Mouse (Mus musculus): Measurements from ENCODE around the gene Aldh6a1. TPM values are rescaled to one million over a fixed set of nuclear protein-coding genes. Genes with fewer than 3 reads are reported as not detected.

Aldh6a1 gene
- polyA plus RNA-seq (2015; fragmentation: Nextera tagmentation; extraction: Ambion mirVana): 16.0 and 17.3 TPM in 2 replicates

- peak; percentile 100 for DNase-seq (ENCODE audit: low spot score)
Observed at GRCm38 (mm10) chr12:84450718-84451646, at the start of gene Aldh6a1, which contains the start of gene Lin52. Gene Aldh6a1 (minus strand): TSS chr12:84451004. Gene Lin52 (plus strand): TSS chr12:84451422.

DNA sequence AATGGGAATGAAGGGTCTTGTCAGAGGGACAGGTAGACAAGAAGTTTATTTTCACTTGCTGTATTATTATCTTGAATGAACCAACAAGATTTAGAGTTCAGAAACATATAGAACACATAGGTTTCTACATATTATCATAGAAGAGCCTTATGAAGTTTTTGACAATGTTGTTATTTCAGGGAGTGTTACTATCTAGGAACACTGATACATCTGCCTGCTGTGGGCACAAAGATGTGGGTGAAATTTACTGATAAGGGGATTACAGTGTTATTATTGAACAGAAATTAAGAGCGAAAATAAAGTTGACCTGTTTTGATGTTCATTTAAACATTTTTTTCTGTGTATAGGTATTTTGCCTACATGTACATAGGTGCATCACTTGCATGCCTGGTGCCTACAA lies 46.0 kb upstream of the Aldh6a1 start:
- no peak for DNase-seq (ENCODE audit: low spot score)

- no peak for DNase-seq (ENCODE audit: low spot score)
Observed at GRCm38 (mm10) chr12:84487324-84488056, 36.7 kb upstream of the Aldh6a1 start.

GRCm38 (mm10) chr12:84482778-84483585 lies 32.2 kb upstream of the Aldh6a1 start:
- no peak for DNase-seq (ENCODE audit: low spot score)

- DNase-seq (ENCODE audit: low spot score): no peak
Observed at GRCm38 (mm10) chr12:84481251-84481650, 30.4 kb upstream of the Aldh6a1 start.

GRCm38 (mm10) chr12:84478937-84479336 lies 28.1 kb upstream of the Aldh6a1 start:
- DNase-seq (ENCODE audit: low spot score): no peak

DNA sequence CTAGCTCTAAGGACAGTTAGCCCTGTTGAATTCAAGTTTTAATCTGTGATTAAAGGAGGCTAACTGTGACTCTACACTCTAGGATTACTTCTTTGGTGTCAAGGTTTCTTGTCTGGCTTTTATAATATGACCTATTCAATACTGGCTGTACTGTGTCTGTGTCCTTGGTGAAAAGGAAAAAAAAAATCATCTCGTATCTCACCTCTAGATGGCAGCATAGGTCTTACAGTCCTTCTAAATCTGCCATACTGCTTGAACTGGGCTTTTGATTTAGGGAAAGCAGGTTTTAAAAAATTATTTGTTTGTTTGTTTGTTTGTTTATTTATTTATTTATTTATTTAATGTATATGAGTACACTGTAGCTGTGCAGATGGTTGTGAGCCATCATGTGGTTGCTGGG lies 17.9 kb upstream of the Aldh6a1 start:
- DNase-seq (ENCODE audit: low spot score): peak; percentile 51

DNA sequence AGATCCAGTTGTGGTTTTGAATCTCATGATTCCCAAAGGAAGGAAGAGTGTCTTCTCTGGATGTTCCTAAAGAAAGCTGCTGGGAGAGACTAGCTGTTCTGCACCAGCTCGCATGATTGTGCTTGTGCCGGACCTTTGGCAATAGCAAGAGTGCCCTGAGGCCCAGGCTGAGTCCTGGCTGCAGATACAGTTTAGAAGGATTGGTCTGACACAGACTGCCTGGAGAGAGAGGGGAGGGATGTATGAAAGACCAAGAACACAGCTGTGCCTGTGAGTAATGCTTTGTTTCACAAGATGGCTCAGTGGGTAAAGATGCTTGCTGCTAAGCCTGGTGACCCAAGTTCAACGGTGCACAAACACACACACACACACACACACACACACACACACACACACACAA lies 12.1 kb upstream of the Aldh6a1 start:
- DNase-seq (ENCODE audit: low spot score): no peak

DNA sequence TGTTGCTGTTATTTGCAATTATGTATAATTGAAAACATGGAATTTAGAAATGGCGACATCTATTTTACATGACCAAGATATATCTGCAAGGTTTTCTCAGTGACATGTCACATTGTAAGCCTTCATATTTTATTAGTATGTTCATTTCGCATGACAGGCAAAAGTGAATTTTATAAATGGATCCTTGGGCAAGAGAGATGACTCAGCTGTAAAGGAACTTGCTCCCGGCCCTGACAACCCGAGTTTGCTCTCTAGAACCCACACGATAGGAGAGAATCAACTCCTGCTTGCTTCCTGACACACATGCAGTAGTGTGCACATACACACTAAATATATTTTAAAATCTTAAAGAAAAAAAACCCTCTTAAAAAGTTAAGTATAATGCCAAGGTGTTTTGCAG lies 10.6 kb upstream of the Aldh6a1 start:
- DNase-seq (ENCODE audit: low spot score): no peak

DNA sequence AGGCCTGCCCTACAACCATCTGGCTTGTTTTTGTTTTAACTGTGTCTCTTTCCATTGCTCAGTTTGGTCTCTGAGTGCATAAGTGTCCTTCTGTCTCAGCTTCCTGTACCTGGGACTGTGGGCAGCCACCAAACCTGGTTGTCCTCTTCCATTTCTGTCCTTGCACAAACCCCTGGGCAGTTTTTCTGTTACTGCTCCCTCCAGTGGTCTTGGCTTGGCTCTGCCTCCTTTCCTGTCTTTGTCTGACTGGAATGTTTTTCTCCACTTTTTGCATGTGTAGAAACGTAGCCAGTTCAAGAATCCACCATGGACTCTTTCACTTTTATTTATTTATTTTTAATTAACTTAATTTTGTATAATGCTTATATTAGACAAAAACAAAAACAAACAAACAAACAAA lies 9.0 kb upstream of the Aldh6a1 start:
- DNase-seq (ENCODE audit: low spot score): no peak

DNA sequence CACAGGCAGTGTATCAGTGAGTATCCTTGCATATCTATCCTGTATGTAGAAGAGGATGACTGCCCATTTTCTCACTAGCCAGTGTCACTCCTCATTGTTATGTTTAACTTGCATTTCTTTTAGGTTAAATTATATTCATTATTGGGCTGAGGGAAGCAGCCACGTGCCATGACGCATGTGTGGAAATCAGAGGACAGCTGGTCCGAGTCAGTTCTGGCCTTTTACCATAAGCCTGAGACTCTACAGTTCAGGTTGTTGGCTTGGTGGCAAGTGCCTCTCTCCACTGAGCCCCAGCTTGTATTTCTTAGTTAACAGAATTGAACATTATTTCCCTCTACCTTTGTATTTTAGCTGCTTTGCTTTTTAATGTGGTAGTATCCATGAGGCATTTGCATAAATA lies 6.1 kb upstream of the Aldh6a1 start:
- no peak for DNase-seq (ENCODE audit: low spot score)

- no peak for DNase-seq (ENCODE audit: low spot score)
Observed at GRCm38 (mm10) chr12:84451801-84452200, 997 bp upstream of the Aldh6a1 start.

DNA sequence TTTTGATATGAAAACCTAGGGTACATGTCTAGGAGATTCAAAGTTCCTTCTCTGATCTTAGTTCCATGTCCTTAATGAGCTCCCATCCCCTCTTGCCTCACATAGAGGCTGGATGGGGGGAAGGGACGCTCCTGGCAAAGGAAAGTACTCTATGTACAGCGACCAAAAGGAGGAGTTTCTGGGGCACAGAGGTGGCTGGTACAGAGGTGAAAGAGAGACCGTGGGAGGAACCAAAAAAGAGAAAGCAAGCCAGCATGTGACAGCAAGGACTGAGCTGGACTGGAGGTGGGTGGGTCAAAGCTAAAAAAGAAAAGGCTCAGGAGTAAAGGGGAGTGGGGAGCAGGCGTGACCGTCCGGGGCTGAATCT lies 470 bp downstream of the Aldh6a1 start:
- DNase-seq (ENCODE audit: low spot score): no peak

- no peak for DNase-seq (ENCODE audit: low spot score)
Observed at GRCm38 (mm10) chr12:84449887-84450286, 917 bp downstream of the Aldh6a1 start.

DNA sequence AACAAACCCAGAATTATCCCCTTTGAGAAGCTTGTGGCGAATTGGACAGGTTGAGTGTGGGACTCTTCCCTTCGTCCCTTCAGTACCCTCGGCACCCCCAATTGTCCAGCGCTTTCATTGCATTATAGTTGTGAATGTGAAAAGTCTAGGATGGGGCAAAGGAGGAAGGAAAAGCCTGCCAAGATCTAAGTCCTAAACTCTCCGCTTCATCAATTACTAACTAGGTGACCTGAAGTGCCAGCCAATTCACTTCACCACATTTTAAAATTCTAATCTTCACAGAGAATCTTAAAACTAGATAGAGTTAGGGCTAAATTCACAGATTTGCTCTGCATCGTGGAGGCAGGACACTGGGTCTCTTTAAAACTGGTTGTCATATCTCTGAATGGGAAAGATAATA lies 2.6 kb downstream of the Aldh6a1 start:
- no peak for DNase-seq (ENCODE audit: low spot score)

GRCm38 (mm10) chr12:84447386-84447785 lies 3.4 kb downstream of the Aldh6a1 start:
- DNase-seq (ENCODE audit: low spot score): no peak

DNA sequence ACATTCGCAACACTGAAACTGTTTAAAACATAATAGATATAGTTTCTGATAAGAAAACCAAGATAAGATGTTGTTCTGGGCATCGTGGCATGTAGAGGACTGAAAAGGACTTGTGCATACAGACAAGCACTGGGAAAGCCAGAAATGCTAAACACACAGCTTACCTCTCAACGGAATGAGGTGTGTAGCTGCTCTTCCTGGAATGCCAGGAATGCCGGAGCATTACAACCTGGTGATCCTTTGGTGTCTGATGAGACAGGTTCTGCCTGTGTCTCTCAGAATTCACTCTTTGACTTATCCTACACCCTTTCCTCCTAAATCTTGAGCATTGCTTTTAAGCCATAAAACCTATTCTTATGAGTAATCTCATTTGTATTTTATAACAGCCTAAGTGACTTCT lies 8.3 kb downstream of the Aldh6a1 start:
- no peak for DNase-seq (ENCODE audit: low spot score)

DNA sequence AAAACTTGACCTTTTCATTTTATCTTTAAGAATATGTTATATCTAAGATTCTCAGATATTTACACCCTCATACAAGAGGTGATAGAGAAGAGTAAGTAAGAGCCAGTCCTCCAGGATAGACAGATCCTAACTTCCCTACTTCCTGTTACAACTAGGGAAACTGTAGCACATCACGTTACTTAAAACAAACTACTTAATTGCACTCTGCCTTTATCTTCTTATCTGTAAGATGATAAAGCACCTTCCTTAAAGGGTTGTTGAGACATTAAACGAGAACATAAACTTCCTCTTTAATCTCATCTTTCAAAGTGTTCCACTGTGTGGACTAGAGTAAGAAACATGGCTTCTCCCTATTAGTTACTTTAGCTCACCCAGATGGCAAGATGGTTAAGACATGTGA lies 12.1 kb downstream of the Aldh6a1 start:
- DNase-seq (ENCODE audit: low spot score): no peak

GRCm38 (mm10) chr12:84429825-84430224 lies 21.0 kb downstream of the Aldh6a1 start:
- no peak for DNase-seq (ENCODE audit: low spot score)

- no peak for DNase-seq (ENCODE audit: low spot score)
Observed at GRCm38 (mm10) chr12:84423990-84424389, 26.8 kb downstream of the Aldh6a1 start.

DNA sequence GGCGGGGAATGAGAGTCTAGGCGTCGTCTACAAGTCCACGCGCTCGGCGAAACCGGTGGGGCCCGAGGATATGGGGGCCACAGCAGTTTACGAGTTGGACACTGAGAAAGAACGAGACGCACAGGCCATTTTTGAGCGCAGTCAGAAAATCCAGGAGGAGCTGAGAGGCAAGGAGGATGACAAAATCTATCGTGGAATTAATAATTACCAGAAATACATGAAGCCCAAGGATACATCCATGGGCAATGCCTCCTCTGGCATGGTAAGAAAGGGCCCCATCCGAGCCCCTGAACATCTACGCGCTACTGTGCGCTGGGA lies 33.2 kb downstream of the Aldh6a1 start:
- DNase-seq (ENCODE audit: low spot score): no peak
